Mouse (Mus musculus): ENCODE results near the gene Tmem17. TPM values are rescaled to one million over a fixed set of nuclear protein-coding genes. Genes with fewer than 3 reads are reported as not detected.

Tmem17 gene
- polyA plus RNA-seq, 1 experiment from 2014 or later = 20.0 TPM

DNA sequence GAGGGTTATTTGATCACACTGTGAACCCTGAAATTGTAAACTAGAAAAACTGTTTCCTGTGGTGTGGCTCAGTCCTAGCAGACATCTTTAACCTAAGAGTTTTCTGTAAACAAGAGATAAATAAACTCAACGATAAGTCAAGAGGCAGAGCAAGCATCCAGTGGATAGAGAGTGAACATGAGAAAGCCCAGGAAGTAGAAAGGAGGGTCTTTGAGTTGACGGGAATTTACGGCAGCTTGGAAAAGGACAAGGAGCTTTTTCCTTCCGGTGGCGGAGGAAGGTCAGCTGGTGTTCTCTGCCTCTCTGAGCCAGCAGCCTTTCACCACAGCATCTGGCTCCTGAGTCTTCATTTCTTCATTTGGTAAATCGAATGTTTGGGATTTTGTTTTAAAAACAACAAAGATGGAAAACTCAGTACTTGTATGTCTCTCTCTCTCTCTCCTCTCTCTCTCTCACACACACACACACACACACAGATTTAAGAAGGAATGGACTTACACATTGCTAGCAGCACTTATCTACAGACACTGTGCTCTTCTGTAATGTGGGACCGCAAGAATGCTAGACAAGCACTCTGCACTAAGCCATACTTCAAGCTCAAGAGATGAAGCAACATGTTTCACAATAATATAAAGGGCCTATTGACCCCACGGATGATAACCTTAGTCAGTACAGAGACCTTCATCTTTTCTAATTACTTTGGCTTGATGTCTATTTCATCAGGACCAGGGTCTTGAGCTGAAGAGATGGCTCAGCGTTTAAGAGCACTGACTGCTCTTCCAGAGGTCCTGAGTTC, 10.9 kb upstream of the Tmem17 start:
- H3K9ac ChIP-seq (ENCODE audit: low read length) = no peak overlapping the region
- 92% methylated on average over 9 of the region's 9 CpGs for WGBS
- H3K27me3 ChIP-seq (replicated peaks; ENCODE audit: control insufficient read depth, insufficient read depth, low read length) = no peaks in the 10 kb centered on the region
- ATAC-seq = no peak
- DNase-seq (ENCODE audit: low spot score) = no peak
- no peak overlapping the region for H3K27ac ChIP-seq (ENCODE audit: low read depth, low read length)
- H3K9me3 ChIP-seq (replicated peaks; ENCODE audit: control insufficient read depth, low read length) = no peaks in the 10 kb centered on the region
- no peak overlapping the region for H3K4me3 ChIP-seq (ENCODE audit: low read depth, low read length)
- H3K4me2 ChIP-seq (ENCODE audit: low read length) = no peak overlapping the region
- H3K36me3 ChIP-seq (ENCODE audit: control insufficient read depth, insufficient read depth, low read length) = no peaks in the 10 kb centered on the region
- H3K4me1 ChIP-seq (ENCODE audit: control insufficient read depth, insufficient read depth, low read length) = no peaks in the 10 kb centered on the region

GRCm38 (mm10) chr11:22513075-22513474, 1.2 kb downstream of the Tmem17 start:
- Histone ChIP-seq H3K27me3 (replicated peaks; ENCODE audit: control insufficient read depth, insufficient read depth, low read length) (no peaks in the 10 kb centered on the region), H3K4me3 (ENCODE audit: low read depth, low read length) (peak overlapping the region; percentile 73), H3K9me3 (replicated peaks; ENCODE audit: control insufficient read depth, low read length) (no peaks in the 10 kb centered on the region), H3K4me1 (ENCODE audit: control insufficient read depth, insufficient read depth, low read length) (no peaks in the 10 kb centered on the region), H3K27ac (ENCODE audit: low read depth, low read length) (peak overlapping the region; percentile 94), H3K4me2 (ENCODE audit: low read length) (peak overlapping the region; percentile 70), H3K36me3 (ENCODE audit: control insufficient read depth, insufficient read depth, low read length) (no peaks in the 10 kb centered on the region; the same call in 1 of the 2 replicates), H3K9ac (ENCODE audit: low read length) (peak overlapping the region; percentile 98)
- 23% methylated on average over 11 of the region's 11 CpGs for WGBS
- ATAC-seq (no peak), DNase-seq (ENCODE audit: low spot score) (peak; percentile 33)

GRCm38 (mm10) chr11:22515061-22515460, 3.2 kb downstream of the Tmem17 start:
- no peaks in the 10 kb centered on the region for H3K27me3 ChIP-seq (replicated peaks; ENCODE audit: control insufficient read depth, insufficient read depth, low read length)
- H3K27ac ChIP-seq (ENCODE audit: low read depth, low read length) = no peak overlapping the region
- H3K9me3 ChIP-seq (replicated peaks; ENCODE audit: control insufficient read depth, low read length) = no peaks in the 10 kb centered on the region
- ATAC-seq = no peak
- no peak for DNase-seq (ENCODE audit: low spot score)
- no peak overlapping the region for H3K9ac ChIP-seq (ENCODE audit: low read length)
- H3K4me3 ChIP-seq (ENCODE audit: low read depth, low read length) = no peak overlapping the region
- H3K4me2 ChIP-seq (ENCODE audit: low read length) = no peak overlapping the region
- 96% methylated on average over 2 of the region's 2 CpGs for WGBS
- H3K4me1 ChIP-seq (ENCODE audit: control insufficient read depth, insufficient read depth, low read length) = no peaks in the 10 kb centered on the region
- H3K36me3 ChIP-seq (ENCODE audit: control insufficient read depth, insufficient read depth, low read length) = peaks cover 9% of the 10 kb centered on the region

DNA sequence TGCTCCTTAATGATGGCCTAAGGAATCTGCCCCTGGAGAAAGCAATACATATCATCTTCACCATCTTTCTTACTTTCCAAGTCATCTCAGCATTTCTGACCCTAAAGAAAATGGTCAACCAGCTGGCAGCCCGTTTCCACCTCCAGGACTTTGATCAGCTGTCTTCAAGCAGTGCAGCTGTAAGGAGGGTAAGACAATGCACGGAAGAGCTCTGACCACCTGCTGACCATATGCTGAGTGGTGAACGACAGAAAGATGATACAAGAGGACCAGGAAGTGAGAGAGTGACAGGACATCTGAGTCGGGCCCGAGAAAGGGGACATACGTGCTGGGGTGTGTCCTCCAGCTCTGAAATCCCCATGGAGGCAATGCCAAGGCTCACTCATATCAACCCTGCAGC, 6.6 kb downstream of the Tmem17 start:
- no peak for DNase-seq (ENCODE audit: low spot score)
- Histone ChIP-seq H3K9me3 (replicated peaks; ENCODE audit: control insufficient read depth, low read length) (no peaks in the 10 kb centered on the region), H3K4me1 (ENCODE audit: control insufficient read depth, insufficient read depth, low read length) (no peaks in the 10 kb centered on the region), H3K4me2 (ENCODE audit: low read length) (no peak overlapping the region), H3K27ac (ENCODE audit: low read depth, low read length) (no peak overlapping the region), H3K9ac (ENCODE audit: low read length) (no peak overlapping the region), H3K36me3 (ENCODE audit: control insufficient read depth, insufficient read depth, low read length) (peaks cover 9% of the 10 kb centered on the region), H3K4me3 (ENCODE audit: low read depth, low read length) (no peak overlapping the region), H3K27me3 (replicated peaks; ENCODE audit: control insufficient read depth, insufficient read depth, low read length) (no peaks in the 10 kb centered on the region)
- ATAC-seq = no peak
- 92% methylated on average over 6 of the region's 6 CpGs for WGBS

GRCm38 (mm10) chr11:22520251-22520650, 8.4 kb downstream of the Tmem17 start:
- H3K36me3 ChIP-seq (ENCODE audit: control insufficient read depth, insufficient read depth, low read length) = peaks cover 9% of the 10 kb centered on the region
- no peak for DNase-seq (ENCODE audit: low spot score)
- H3K27ac ChIP-seq (ENCODE audit: low read depth, low read length) = no peak overlapping the region
- H3K4me1 ChIP-seq (ENCODE audit: control insufficient read depth, insufficient read depth, low read length) = no peaks in the 10 kb centered on the region
- no peak overlapping the region for H3K9ac ChIP-seq (ENCODE audit: low read length)
- no peaks in the 10 kb centered on the region for H3K27me3 ChIP-seq (replicated peaks; ENCODE audit: control insufficient read depth, insufficient read depth, low read length)
- H3K4me3 ChIP-seq (ENCODE audit: low read depth, low read length) = no peak overlapping the region
- WGBS = 97% methylated on average over 4 of the region's 4 CpGs
- H3K4me2 ChIP-seq (ENCODE audit: low read length) = no peak overlapping the region
- H3K9me3 ChIP-seq (replicated peaks; ENCODE audit: control insufficient read depth, low read length) = no peaks in the 10 kb centered on the region
- ATAC-seq = no peak

- 88% methylated on average over 1 of the region's 1 CpGs for WGBS
- ATAC-seq = no peak
- no peak for DNase-seq (ENCODE audit: low spot score)
- no peak overlapping the region for H3K9ac ChIP-seq (ENCODE audit: low read length)
- H3K4me3 ChIP-seq (ENCODE audit: low read depth, low read length) = no peak overlapping the region
- no peaks in the 10 kb centered on the region for H3K4me1 ChIP-seq (ENCODE audit: control insufficient read depth, insufficient read depth, low read length)
- no peak overlapping the region for H3K4me2 ChIP-seq (ENCODE audit: low read length)
- no peaks in the 10 kb centered on the region for H3K9me3 ChIP-seq (replicated peaks; ENCODE audit: control insufficient read depth, low read length)
- no peaks in the 10 kb centered on the region for H3K27me3 ChIP-seq (replicated peaks; ENCODE audit: control insufficient read depth, insufficient read depth, low read length)
- H3K36me3 ChIP-seq (ENCODE audit: control insufficient read depth, insufficient read depth, low read length) = 0 out of 2 replicates have a peak, but pooled peaks cover 2% of the 10 kb centered on the region
- no peak overlapping the region for H3K27ac ChIP-seq (ENCODE audit: low read depth, low read length)
These were observed 12.7 kb downstream of the Tmem17 start for GRCm38 (mm10) chr11:22524606-22525005.

- Histone ChIP-seq H3K4me2 (ENCODE audit: low read length) (no peak overlapping the region), H3K9me3 (replicated peaks; ENCODE audit: control insufficient read depth, low read length) (no peaks in the 10 kb centered on the region), H3K9ac (ENCODE audit: low read length) (no peak overlapping the region), H3K27ac (ENCODE audit: low read depth, low read length) (no peak overlapping the region), H3K4me1 (ENCODE audit: control insufficient read depth, insufficient read depth, low read length) (no peaks in the 10 kb centered on the region), H3K36me3 (ENCODE audit: control insufficient read depth, insufficient read depth, low read length) (no peaks in the 10 kb centered on the region), H3K4me3 (ENCODE audit: low read depth, low read length) (no peak overlapping the region), H3K27me3 (replicated peaks; ENCODE audit: control insufficient read depth, insufficient read depth, low read length) (no peaks in the 10 kb centered on the region)
- DNase-seq (ENCODE audit: low spot score) (no peak), ATAC-seq (no peak)
- 67% methylated on average over 1 of the region's 1 CpGs for WGBS
These were observed 28.7 kb downstream of the Tmem17 start for GRCm38 (mm10) chr11:22540600-22540999.

DNA sequence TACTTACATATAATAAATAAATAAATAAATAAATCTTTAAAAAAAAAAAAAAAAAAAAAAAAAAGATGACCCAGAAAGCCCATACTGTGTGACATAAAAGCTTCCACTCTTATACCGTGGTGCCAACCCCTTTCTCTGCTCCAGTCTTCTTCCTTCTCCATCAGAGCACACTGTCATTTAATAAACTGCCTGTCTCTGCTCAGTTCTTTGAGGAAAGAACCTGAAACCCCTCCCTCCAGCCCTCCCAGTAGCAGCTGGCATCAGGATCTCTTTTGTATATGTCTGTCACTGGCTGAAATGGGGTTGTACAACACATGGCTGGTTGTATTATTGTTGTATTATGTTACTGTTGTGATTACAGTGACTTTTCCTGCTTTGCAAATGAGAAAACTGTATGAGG, 48.2 kb downstream of the Tmem17 start:
- H3K36me3 ChIP-seq (ENCODE audit: control insufficient read depth, insufficient read depth, low read length) = no peaks in the 10 kb centered on the region
- peak overlapping the region; percentile 28; the same call in 1 of the 2 replicates for H3K27ac ChIP-seq (ENCODE audit: low read depth, low read length)
- no peaks in the 10 kb centered on the region for H3K27me3 ChIP-seq (replicated peaks; ENCODE audit: control insufficient read depth, insufficient read depth, low read length)
- H3K4me3 ChIP-seq (ENCODE audit: low read depth, low read length) = no peak overlapping the region
- ATAC-seq = peak; percentile 62
- H3K9me3 ChIP-seq (replicated peaks; ENCODE audit: control insufficient read depth, low read length) = no peaks in the 10 kb centered on the region
- DNase-seq (ENCODE audit: low spot score) = peak; percentile 55
- no peak overlapping the region for H3K9ac ChIP-seq (ENCODE audit: low read length)
- H3K4me1 ChIP-seq (ENCODE audit: control insufficient read depth, insufficient read depth, low read length) = peaks cover 14% of the 10 kb centered on the region
- WGBS = 19% methylated on average over 1 of the region's 1 CpGs
- no peak overlapping the region for H3K4me2 ChIP-seq (ENCODE audit: low read length)

Measured in forebrain, embryonic 14.5 days (tissue).